Mouse (Mus musculus) MEL-GATA-1-ER (cell line): Measurements from ENCODE around the gene Snta1.
A peak's percentile ranks its signal among the peaks of the same experiment; 100 is the strongest.
"Not testable (repeated sequence)": the region's sequence is repeated elsewhere in the genome, so short reads cannot be mapped to it uniquely, and the experiment has no call there.

Experiments
- DNase-seq: peaks from one replicate; pipeline ENCODE4 v3.0.0-alpha.2; 2012; ENCODE audit warnings: low read depth; ENCODE audit errors: extremely low read depth

Gene Snta1

DNA sequence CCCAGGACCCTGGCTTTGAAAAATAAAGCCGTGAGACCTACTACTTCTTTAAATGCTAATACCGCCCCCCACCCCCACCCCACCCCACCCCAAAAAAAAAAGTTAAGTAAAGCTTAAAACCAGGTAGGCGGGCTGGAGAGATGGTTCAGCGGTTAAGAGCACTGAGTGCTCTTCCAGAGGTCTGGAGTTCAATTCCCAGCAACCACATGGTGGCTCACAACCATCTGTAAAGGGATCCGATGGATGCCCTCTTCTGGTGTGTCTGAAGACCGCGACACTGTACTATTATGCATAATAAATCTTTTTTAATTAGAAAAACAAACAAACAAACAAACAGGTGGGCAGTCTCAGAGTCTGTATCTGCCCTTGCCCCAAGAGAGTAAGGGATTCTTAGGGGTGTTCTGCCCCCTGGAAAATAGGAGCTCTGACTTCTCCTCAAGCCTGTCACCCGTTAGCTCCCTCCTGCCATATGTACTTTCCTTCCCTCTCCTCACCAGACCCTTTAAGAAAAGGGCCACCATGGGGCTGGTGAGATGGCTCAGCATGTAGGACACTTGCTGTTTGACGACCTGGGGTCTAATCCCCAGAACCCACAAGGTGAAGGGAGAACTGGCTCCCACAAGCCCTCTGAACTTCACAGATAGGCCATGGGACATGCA is 34.9 kb downstream of the Snta1 start, which contains the start of gene Cdk5rap1:
TSS of gene Cdk5rap1 (minus strand) at position 169 of the 659 bp plus-strand sequence.
- peak; percentile 15 for DNase-seq

- DNase-seq = peak; percentile 80
These were observed 35.6 kb downstream of the Snta1 start for GRCm38 (mm10) chr2:154372151-154372829.

DNA sequence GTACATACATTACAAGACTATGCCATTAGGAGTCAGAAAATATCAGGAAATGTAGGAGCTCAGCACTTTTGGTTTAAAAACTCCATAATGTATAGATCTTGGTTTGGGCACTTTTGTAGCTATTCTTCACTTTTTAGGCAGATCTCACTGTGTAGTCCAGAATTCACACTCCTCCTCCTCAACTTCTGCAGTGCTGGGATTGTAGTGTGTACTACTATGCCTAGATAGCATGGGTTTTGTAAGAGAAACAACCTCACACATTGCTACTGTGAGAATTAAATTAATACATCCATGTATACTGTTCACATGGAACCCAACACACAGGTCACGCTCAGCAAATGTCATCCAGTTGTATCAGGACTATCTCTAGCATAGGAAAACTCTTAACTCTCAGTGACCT is 40.4 kb downstream of the Snta1 start:
- no peak for DNase-seq

DNA sequence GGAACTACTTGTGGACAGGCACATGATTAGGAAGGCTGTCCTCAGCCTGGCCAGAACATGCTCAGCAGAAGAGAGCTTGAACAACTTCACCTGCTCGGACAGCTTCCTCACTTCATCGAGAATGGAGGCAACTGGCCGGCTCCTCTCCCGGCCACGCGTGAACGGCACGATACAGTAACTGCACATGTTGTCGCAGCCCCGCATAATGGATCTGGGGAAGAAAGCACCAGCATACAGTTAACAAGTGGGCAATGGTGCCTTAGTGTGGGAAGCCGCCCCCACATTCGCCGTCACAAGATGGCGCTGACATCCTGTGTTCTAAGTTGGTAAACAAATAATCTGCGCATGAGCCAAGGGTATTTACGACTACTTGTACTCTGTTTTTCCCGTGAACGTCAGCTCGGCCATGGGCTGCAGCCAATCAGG is 53.9 kb downstream of the Snta1 start:
- DNase-seq = not testable (repeated sequence)

- no peak for DNase-seq
These were observed 59.7 kb downstream of the Snta1 start for GRCm38 (mm10) chr2:154348152-154348551.

- no peak for DNase-seq
These were observed 68.5 kb downstream of the Snta1 start for GRCm38 (mm10) chr2:154339356-154339755.

DNA sequence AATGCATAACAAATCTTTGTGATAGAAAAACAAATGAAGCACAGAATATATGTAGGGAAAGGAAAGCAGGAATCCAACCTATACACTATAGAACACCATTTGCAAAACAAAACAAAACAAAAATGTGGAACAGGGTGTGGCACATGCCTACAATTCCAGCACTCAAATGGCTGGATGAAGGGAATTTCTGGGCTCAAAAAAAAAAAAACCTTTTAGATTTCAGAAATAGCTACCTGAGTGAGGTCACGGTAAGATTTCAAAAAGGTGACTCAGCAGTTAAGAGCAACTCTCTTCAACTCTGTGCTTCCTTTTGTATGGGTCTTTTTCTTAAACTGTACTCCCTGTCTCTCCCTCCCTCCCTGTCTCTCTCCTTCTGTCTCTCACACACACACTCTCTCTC is 69.7 kb downstream of the Snta1 start:
- DNase-seq = no peak

- no peak for DNase-seq
These were observed 72.3 kb downstream of the Snta1 start for GRCm38 (mm10) chr2:154335572-154335971.

DNA sequence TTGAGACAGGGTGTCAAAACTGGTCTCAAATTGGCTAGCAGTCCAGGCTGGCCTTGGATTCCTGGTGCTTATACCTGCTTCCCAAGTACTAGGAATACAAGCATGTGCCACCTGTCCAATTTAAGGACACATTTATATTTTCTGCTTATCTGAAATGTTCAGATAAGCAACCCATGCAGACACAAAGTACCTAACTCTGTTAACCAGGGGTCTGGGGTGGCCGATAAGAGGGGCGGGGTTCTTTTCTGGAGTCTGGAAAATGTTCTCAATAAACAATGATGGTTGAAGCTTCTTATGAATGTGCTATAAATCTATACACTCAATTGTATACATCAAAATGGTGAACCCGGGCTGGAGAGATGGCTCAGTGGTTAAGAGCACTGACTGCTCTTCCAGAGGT is 81.0 kb downstream of the Snta1 start:
- peak; percentile 4 for DNase-seq
